ENCODE assay signal across 17 mouse cellular contexts in genomic region chr5:9109582-9109981, GRCm38 (mm10). TPM values are rescaled to one million over a fixed set of nuclear protein-coding genes. Genes with fewer than 3 reads are reported as not detected.
A peak's percentile ranks its signal among the peaks of the same experiment; 100 is the strongest.
DNase-seq lines count a peak whose midpoint lies in the region; TF ChIP-seq lines count a peak whose summit lies in the region.
"Had no signal": no experiment of that assay in that cellular context is flagged by ENCODE, and none has a peak within 500 bp of the region (broad histone marks: within the 10 kb centered on the region; RNA-seq: fewer than 3 reads in every experiment).

No protein-coding gene starts in this region.

- no peak for TF ChIP-seq POLR2A in thymus, adult 2 months (IDR thresholded peaks at IDR 0.05; ENCODE audit: control insufficient read depth, extremely low read depth, insufficient read depth, low read length, poor library complexity)

- H3K4me3 ChIP-seq in left cerebral cortex, adult 2 months, result no peak overlapping the region
- no peak overlapping the region for H3K4me3 ChIP-seq in thymus, adult 2 months (ENCODE audit: control insufficient read depth, insufficient read depth, low read length)
- H3K4me3 ChIP-seq: heart, embryonic 12.5 days; lung, embryonic 15.5 days; midbrain, embryonic 12.5 days; stomach, embryonic 15.5 days had no signal

- H3K4me1 ChIP-seq in thymus, adult 2 months (replicated peaks; ENCODE audit: control insufficient read depth, insufficient read depth, low read length), result peaks cover 6% of the 10 kb centered on the region
- H3K4me1 ChIP-seq: midbrain, embryonic 12.5 days; stomach, embryonic 15.5 days had no signal

- no peaks in the 10 kb centered on the region for H3K27me3 ChIP-seq in thymus, adult 2 months (ENCODE audit: control insufficient read depth, insufficient read depth, low read length)
- H3K27me3 ChIP-seq: heart, embryonic 12.5 days; lung, embryonic 15.5 days; midbrain, embryonic 12.5 days; Patski; stomach, embryonic 15.5 days had no signal

- no peaks in the 10 kb centered on the region for H3K36me3 ChIP-seq in thymus, adult 2 months (ENCODE audit: control insufficient read depth, insufficient read depth, low read length)
- H3K36me3 ChIP-seq: heart, embryonic 12.5 days; lung, embryonic 15.5 days; midbrain, embryonic 12.5 days; stomach, embryonic 15.5 days had no signal

- intact Hi-C loops in left cerebral cortex, adult 2 months (cut with DNase I), result no loop called here
- intact Hi-C loops in left cerebral cortex, postnatal 36 days (cut with DNase I), result no loop called here

- peak; percentile 16 for TF ChIP-seq CTCF in left cerebral cortex, adult 2 months (IDR thresholded peaks at IDR 0.05)
- no peak for TF ChIP-seq CTCF in thymus, adult 2 months (IDR thresholded peaks at IDR 0.05; ENCODE audit: borderline replicate concordance, control insufficient read depth, extremely low read depth, insufficient read depth, low read length, poor library complexity)

- no peak overlapping the region for H3K27ac ChIP-seq in left cerebral cortex, adult 2 months
- H3K27ac ChIP-seq in thymus, adult 2 months (ENCODE audit: control insufficient read depth, insufficient read depth, low read length), result no peak overlapping the region
- H3K27ac ChIP-seq: hindbrain, embryonic 14.5 days; lung, embryonic 15.5 days; midbrain, embryonic 12.5 days; stomach, embryonic 15.5 days had no signal

- DNase-seq in left cerebral cortex, adult 2 months (ENCODE audit: extremely low spot score in 1 of 2, low spot score in 2 of 2), result no peak
- no peak for DNase-seq in left cerebral cortex, adult 9 months (ENCODE audit: low spot score in 2 of 2)
- peak; percentile 51 for DNase-seq in thymus, adult 2 months
- no peak for DNase-seq in thymus, adult 18-20 months
- DNase-seq in ZHBTc4 (ENCODE audit: low read depth, low spot score), result peak; percentile 33
- DNase-seq in thymus, postnatal 4 days, result peak; percentile 69
- DNase-seq in left cerebral cortex, postnatal 36 days (ENCODE audit: low spot score in 2 of 2), result no peak
- DNase-seq in cerebellum, postnatal 4 days (ENCODE audit: low spot score in 2 of 2), result no peak
- DNase-seq: adrenal gland, postnatal 10 days; embryo, embryonic 11 days; right cerebral cortex, adult 18-20 months had no signal

RNA-seq across cellular contexts. Expression of gene Tmem243, which starts 9.1 kb away (rescaled TPM):
- total RNA-seq in left cerebral cortex, adult 2 months (2021), result 10 to 100 TPM; 11.3 to 11.5 TPM
- 12.6 and 12.8 TPM in 2 replicates for polyA plus RNA-seq in thymus, adult 2 months (2012; rRNA removed)
- total RNA-seq in left cerebral cortex, postnatal 36 days (2021), result 10 to 100 TPM; 11.2 to 12.6 TPM

RNA-seq across cellular contexts. Expression of gene Dmtf1, which starts 52.0 kb away (rescaled TPM):
- 10 to 100 TPM; 57.2 to 60.4 TPM for total RNA-seq in left cerebral cortex, adult 2 months (2021)
- 33.5 and 43.4 TPM in 2 replicates for polyA plus RNA-seq in thymus, adult 2 months (2012; rRNA removed)
- 10 to 100 TPM; 41.6 to 62.7 TPM for total RNA-seq in left cerebral cortex, postnatal 36 days (2021)

Comparison
In these comparisons a context has a peak if more than half of its experiments do, and no peak if none do; other contexts are left out.
1. DNase-seq: peak in thymus, adult 2 months (single experiment), ZHBTc4 (single experiment) and thymus, postnatal 4 days (single experiment); none in left cerebral cortex, adult 2 months (0 of 2), left cerebral cortex, adult 9 months (0 of 2), thymus, adult 18-20 months (0 of 2), left cerebral cortex, postnatal 36 days (0 of 2) and cerebellum, postnatal 4 days (0 of 2).